Mouse (Mus musculus): Measurements from ENCODE around the gene Clk2.
"Not testable (repeated sequence)": the region's sequence is repeated elsewhere in the genome, so short reads cannot be mapped to it uniquely, and the experiment has no call there.

Gene Clk2

GRCm38 (mm10) chr3:89190436-89190835 lies 25.8 kb downstream of the Clk2 start:
- no peak for DNase-seq (ENCODE audit: low read depth)

GRCm38 (mm10) chr3:89193351-89193750 lies 28.8 kb downstream of the Clk2 start:
- DNase-seq (ENCODE audit: low read depth), result no peak

DNA sequence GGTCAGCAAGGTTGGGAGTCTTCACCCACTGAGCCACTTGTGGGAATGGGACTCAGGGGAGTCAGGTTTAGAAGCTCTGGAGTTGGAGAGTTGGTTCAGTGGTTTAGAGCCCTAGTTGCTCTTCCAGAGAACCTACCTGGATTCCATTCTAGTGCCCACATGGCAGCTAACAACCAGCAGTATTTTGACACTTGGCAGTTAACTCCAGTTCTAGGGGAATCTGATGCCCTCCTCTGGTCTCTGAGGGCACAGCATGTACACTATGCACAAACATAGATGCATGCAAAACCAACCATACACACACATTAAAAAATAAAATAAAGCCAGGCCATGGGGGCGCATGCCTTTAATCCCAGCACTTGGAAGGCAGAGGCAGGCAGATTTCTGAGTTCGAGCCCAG lies 29.3 kb downstream of the Clk2 start:
- peak; percentile 63 for DNase-seq (ENCODE audit: low read depth)

GRCm38 (mm10) chr3:89195979-89196877 lies 31.6 kb downstream of the Clk2 start:
- peak; percentile 98 for DNase-seq (ENCODE audit: low read depth)

DNA sequence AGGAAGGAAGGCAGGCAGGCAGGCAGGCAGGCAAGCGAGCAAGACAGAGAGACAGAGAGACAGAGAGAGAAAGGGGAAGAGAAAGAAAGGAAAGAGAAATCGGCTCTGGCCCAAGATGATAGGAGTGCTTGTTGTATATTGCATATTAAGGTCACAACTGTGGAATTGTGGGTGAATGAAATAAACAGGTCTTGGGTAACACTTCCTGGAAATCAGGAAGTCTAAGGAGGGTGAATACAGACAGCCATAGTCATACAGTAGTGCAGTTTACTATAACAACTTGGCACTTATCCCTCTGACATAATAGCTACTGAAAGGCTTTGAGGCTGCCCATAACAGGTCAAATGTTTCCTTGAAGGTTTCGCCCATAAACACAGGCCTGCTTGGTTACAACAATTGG lies 35.2 kb downstream of the Clk2 start:
- DNase-seq (ENCODE audit: low read depth), result peak; percentile 15

- DNase-seq (ENCODE audit: low read depth), result peak; percentile 97
Observed at GRCm38 (mm10) chr3:89202253-89203141, 37.9 kb downstream of the Clk2 start, which contains the start of gene Gba. Gene Gba (plus strand): TSS chr3:89202928.

- DNase-seq (ENCODE audit: low read depth), result peak; percentile 18
Observed at GRCm38 (mm10) chr3:89203142-89203514, 38.5 kb downstream of the Clk2 start.

DNA sequence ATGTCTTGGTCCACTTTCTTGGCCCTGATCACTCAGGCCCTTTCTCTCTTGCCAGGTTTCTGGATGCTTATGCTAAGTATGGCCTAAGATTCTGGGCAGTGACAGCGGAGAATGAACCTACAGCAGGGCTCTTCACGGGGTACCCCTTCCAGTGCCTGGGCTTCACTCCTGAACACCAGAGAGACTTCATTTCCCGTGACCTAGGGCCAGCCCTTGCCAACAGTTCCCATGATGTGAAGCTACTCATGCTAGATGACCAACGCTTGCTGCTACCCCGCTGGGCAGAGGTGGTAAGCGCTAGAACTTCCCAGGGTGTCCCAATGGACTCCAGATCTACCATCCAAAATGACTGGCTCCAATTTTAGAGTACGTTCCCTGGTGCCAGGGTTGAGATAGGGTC lies 41.5 kb downstream of the Clk2 start:
- no peak for DNase-seq (ENCODE audit: low read depth)

GRCm38 (mm10) chr3:89206695-89207094 lies 42.1 kb downstream of the Clk2 start:
- DNase-seq (ENCODE audit: low read depth), result no peak

DNA sequence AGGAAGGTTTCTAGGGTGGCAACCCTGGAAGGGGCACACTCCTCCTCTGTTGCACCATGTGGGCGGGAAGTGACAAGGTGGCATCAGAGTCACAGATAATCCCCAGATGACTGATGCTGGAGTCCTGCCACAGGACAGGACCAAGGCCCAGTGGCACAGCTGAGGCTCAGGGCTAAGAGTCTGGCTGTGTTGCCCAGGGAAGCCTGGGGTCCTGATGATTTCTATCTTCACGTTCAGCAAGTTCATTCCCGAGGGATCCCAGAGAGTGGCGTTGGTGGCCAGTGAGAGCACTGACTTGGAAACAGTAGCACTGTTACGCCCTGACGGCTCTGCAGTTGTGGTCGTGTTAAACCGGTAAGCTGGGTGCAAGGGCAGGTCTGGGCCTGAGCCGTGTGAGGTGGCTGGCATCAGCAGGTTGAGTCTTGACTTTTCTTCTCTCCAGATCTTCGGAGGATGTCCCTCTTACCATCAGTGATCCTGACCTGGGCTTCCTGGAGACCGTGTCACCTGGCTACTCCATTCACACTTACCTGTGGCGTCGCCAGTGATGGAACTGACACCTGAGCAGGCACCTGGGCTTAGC lies 43.6 kb downstream of the Clk2 start:
- DNase-seq (ENCODE audit: low read depth), result no peak

DNA sequence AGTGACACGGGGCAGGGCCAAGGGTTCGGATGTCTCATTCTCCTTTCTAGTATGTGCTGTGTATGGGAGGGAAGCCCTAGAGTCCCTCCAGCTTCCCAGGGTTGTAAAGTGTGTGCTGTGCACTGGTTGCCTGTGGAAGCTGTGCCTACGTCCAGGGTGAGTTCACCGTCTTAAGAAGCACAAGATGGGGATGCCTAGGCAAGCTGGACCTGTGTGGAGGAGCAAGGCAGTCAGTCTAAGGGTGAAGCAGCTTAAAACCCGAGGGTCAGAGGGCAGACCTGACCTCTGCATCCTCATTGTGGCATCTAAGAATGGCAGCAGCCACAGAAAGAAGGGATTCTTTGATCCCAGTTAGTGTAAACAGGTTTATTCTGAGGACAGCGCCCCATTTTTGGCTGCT lies 44.1 kb downstream of the Clk2 start:
- no peak for DNase-seq (ENCODE audit: low read depth)

- DNase-seq (ENCODE audit: low read depth), result no peak
Observed at GRCm38 (mm10) chr3:89209731-89210130, 45.1 kb downstream of the Clk2 start.

DNA sequence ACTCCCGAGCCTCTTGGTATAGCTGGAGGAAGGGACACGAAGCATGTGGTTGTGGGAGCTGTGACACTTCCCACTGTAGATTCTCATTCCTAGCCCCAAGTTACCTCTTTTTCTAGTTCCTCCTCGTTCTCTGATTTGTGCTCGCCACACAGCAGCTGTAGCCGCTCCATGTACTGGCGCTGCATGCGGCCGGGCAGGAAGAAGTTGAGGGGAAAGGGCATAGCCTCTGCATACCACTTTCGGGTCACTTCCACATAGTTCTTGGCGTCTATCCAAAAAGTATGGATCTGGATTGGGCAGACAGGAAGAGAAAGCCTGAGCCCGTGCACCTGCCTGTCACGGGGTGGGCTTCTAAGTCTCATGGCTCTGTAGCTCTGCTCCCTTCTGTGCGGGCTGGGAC lies 45.6 kb downstream of the Clk2 start:
- DNase-seq (ENCODE audit: low read depth), result no peak

DNA sequence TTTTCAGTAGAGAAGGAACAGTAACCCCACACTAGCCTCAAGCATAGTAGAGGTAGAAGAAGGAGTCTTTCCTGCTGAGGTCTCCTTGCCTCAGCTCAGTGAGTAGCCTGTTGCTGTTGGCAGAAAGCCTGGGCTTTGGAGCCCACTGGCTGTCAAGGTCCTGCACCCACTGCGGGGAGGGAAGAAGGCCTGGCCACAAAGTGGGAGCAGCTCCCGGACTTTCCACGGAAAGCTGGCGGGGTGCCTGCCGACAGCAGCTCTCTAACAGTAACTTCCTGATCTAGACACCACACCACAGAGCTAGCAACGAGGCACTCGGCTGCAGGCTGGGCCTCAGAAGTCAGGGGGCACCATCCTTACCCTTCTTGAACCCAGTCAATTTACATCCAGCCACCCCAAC lies 46.1 kb downstream of the Clk2 start:
- DNase-seq (ENCODE audit: low read depth), result peak; percentile 21

- DNase-seq (ENCODE audit: low read depth), result peak; percentile 97
Observed at GRCm38 (mm10) chr3:89213803-89214530, 49.4 kb downstream of the Clk2 start.

DNA sequence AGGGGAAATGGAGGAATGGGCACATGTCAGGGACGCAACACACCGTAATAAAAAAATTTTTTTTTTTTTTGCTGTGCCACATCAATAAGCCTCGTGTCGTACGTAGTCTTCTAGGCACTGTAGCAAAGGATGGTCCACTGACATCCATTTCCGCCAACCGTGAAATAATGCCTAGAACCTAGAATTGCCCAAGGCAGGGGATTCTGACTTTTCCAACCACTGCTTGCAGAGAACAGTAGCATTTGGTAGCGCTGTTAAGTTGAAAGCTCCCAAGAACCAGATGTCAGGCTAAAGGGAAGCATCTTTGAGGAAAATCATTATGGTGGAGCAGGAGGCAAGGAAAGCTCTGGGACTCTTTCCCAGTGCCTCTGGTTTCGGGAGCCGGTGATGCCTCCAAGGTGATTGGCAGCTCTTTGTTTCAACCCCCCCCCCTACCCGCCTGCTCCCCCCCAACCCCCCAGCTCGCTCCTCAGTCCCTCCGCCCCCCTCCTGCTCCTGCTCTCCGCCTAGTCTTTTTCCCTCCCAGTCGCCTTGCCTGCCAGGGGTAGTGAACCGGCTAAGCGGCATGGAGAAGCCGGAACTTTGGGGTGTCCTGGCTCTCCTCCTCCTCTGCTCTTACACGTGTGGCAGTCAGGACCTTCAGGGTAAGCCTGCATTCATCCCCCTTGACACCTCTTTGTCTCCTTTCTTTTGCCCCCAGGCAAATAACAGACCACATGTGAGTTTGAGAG lies 50.3 kb downstream of the Clk2 start, which contains the start of gene Thbs3:
Gene Thbs3 (plus strand): TSS at position 500 of the 731 bp plus-strand sequence.
- peak; percentile 76 for DNase-seq (ENCODE audit: low read depth)

DNA sequence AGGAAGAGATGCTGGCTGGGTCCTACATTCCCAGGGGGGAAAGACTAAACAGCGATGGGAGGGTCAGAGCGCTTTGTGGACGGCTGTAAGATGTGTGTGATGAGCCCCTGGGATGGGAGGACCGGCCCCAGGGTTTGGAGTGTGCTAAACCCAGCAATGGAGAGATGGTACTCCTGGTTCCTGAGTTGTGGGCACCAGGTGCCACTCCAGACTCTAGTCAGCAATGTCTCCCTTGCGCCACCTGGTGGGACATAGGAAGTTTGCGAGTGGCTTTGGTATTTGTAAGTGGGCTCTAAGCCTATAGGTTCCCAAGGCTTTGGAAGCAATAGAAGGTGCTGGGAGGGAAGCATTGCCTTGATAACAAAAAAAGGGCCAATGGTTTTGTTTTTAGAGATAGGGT lies 51.3 kb downstream of the Clk2 start:
- peak; percentile 94 for DNase-seq (ENCODE audit: low read depth)

DNA sequence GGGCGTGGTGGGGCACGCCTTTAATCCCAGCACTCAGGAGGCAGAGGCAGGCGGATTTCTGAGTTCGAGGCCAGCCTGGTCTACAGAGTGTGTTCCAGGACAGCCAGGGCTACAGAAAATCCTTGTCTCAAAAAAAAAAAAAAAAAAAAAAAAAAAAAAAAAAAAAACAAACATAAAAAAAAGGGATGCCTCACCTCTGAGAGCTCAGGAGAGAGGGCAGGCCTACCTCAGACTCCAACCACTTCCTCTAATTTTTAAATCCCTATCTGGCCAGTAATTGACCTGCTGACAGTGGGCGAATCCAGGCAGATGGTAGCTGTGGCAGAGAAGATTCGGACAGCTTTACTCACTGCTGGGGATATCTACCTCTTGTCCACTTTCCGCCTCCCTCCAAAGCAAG lies 51.8 kb downstream of the Clk2 start:
- not testable (repeated sequence) for DNase-seq (ENCODE audit: low read depth)

- no peak for DNase-seq (ENCODE audit: low read depth)
Observed at GRCm38 (mm10) chr3:89218271-89218670, 53.7 kb downstream of the Clk2 start.

DNA sequence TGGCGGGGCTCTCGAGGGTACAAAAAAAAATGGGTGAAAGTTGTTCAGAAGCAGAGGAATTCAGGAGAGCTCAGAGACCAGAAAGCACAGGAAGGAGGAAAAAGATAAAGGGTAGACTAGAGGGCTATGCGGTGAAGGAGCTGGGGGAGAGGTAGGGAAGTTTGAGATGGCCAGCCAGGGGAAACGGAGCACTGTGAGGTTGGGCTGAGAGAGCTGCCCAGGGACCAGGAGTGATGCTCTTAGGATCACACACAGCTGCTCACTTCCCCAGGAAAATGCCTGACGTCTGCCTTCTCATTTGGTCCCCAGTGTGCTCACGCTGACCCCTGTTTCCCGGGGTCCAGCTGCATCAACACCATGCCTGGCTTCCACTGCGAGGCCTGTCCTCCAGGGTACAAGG lies 55.0 kb downstream of the Clk2 start:
- DNase-seq (ENCODE audit: low read depth), result peak; percentile 50

GRCm38 (mm10) chr3:89221167-89221566 lies 56.6 kb downstream of the Clk2 start:
- DNase-seq (ENCODE audit: low read depth), result no peak

All from NIH3T3 (cell line).